Mouse (Mus musculus) bone marrow macrophage, adult 2 months (primary cell): Measurements from ENCODE around the gene Enoph1.

ENCODE experiments used
- CTCF ChIP-seq: IDR thresholded peaks from 2 replicates; pipeline ENCODE4 v1.5.1; 2012; ENCODE audit warnings: low read depth, mild to moderate bottlenecking, low read length, moderate library complexity
- POLR2A ChIP-seq: IDR thresholded peaks from 2 replicates; pipeline ENCODE4 v1.6.1; 2012; ENCODE audit warnings: mild to moderate bottlenecking, low read depth, low read length, borderline replicate concordance

DNA sequence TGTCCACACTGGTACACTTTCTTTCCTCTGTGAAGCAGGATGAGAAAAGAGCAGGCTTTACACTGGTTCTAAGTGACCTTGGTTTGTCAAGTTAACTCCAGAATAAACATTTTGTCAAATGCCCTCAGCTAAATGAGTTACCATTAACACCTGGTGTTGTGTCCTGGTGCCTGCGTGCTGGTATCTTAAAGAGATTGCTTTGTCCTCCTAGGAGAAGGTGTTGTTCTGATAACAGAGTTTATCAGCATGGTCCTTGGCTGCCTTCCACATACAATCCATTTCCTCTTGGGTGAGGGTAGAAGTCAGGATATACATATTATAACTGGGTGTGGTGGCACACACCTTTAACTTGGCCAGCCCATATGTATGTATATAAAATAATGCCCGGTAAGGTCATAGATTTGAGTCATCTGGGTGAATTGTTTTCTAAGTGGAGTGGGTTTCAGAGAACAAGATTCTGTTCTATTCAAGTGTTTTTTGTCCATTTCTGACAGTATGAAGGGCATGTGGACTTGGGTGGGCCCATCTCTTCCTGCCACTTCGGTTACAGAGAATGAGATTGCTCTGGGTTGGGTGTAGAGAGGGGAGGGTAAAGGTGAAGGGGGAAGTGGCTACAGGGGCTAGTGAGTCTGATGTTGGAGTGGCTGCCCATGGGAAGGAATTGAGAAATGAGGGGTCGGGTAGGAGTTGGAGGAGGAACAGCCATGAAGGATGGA lies 33.3 kb upstream of the Enoph1 start:
- TF ChIP-seq CTCF (no peak), POLR2A (no peak)
